Mouse (Mus musculus) liver, embryonic 14.5 days (tissue): ENCODE results near the gene Bub1b.
"Not testable (repeated sequence)": the region's sequence is repeated elsewhere in the genome, so short reads cannot be mapped to it uniquely, and the experiment has no call there.

Experiments
- CTCF ChIP-seq: IDR thresholded peaks from 2 replicates; pipeline ENCODE4 v1.5.1; 2016; ENCODE audit warnings: antibody characterized with exemption, low read depth, control low read depth
- EP300 ChIP-seq: IDR thresholded peaks from 2 replicates; pipeline ENCODE4 v1.6.1; 2016; ENCODE audit warnings: antibody characterized with exemption, low read depth

DNA sequence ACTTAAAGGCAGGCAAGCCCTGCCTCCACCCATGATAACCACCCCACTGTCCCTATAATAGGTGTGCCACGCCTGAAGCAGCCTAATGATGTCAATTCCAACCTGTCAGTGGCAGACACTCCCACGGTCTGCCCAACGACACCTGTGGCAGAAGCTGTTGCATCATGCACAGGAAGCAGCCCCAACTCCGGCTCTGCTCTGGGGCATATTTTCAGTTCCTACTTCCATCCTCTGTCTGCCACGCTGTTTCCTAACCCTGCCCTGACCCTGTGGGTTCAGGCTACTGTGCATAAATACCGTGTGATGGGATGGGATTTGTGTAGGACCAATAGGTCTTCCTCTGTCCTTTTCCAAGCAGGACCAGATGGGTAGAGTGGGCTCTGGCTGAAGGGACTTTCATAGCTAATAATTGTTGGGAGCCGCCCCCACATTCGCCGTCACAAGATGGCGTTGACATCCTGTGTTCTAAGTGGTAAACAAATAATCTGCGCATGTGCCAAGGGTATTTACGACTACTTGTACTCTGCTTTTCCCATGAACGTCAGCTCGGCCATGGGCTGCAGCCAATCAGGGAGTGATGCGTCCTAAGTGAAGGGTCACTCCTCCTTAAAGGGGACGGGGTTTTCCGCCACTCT is 43.5 kb upstream of the Bub1b start:
- TF ChIP-seq EP300, CTCF: not testable (repeated sequence)
